Mouse (Mus musculus) right cerebral cortex, postnatal 25 days (tissue): ENCODE measurements at regions not wholly inside any gene's neighbourhood (a gene's known extent, or its start where the extent isn't known, plus 50 kb on each side); places are given as distances from the start of the nearest gene placed in this dataset.

ENCODE experiments used
- DNase-seq: peaks from one replicate; pipeline ENCODE4 v3.0.0; 2022

GRCm38 (mm10) chr3:102574320-102574719, 104.6 kb downstream of the Ngf start:
- DNase-seq = no peak

GRCm38 (mm10) chr3:102576896-102577295, 107.2 kb downstream of the Ngf start:
- no peak for DNase-seq

GRCm38 (mm10) chr3:102581830-102582229, 112.1 kb downstream of the Ngf start:
- no peak for DNase-seq

GRCm38 (mm10) chr3:102585136-102585535, 115.4 kb downstream of the Ngf start:
- no peak for DNase-seq

GRCm38 (mm10) chr3:102586221-102586620, 116.5 kb downstream of the Ngf start:
- DNase-seq = no peak

GRCm38 (mm10) chr3:102592041-102592440, 122.3 kb downstream of the Ngf start:
- DNase-seq = no peak

- no peak for DNase-seq
Measured at GRCm38 (mm10) chr3:102596944-102597551, 127.3 kb downstream of the Ngf start.

- DNase-seq = no peak
Measured at GRCm38 (mm10) chr3:102599061-102599460, 129.3 kb downstream of the Ngf start.

- DNase-seq = no peak
Measured at GRCm38 (mm10) chr3:102602766-102603165, 131.6 kb upstream of the Tspan2 start.

GRCm38 (mm10) chr3:102605284-102605683, 129.0 kb upstream of the Tspan2 start:
- no peak for DNase-seq

GRCm38 (mm10) chr3:102610970-102611369, 123.4 kb upstream of the Tspan2 start:
- no peak for DNase-seq

- no peak for DNase-seq
Measured at GRCm38 (mm10) chr3:102611398-102612366, 122.6 kb upstream of the Tspan2 start.

- DNase-seq = no peak
Measured at GRCm38 (mm10) chr3:102619666-102620377, 114.5 kb upstream of the Tspan2 start.

- DNase-seq = no peak
Measured at GRCm38 (mm10) chr3:102636076-102636475, 98.3 kb upstream of the Tspan2 start.

- DNase-seq = no peak
Measured at GRCm38 (mm10) chr3:102636674-102637073, 97.7 kb upstream of the Tspan2 start.

GRCm38 (mm10) chr3:102644276-102644940, 89.9 kb upstream of the Tspan2 start:
- no peak for DNase-seq

- no peak for DNase-seq
Measured at GRCm38 (mm10) chr3:102648450-102648849, 85.9 kb upstream of the Tspan2 start.

- no peak for DNase-seq
Measured at GRCm38 (mm10) chr3:102654962-102655361, 79.4 kb upstream of the Tspan2 start.

- no peak for DNase-seq
Measured at GRCm38 (mm10) chr3:102657116-102657515, 77.2 kb upstream of the Tspan2 start.

GRCm38 (mm10) chr3:102657531-102658060, 76.7 kb upstream of the Tspan2 start:
- DNase-seq = no peak

GRCm38 (mm10) chr3:102659352-102659751, 75.0 kb upstream of the Tspan2 start:
- no peak for DNase-seq

GRCm38 (mm10) chr3:102661296-102661695, 73.0 kb upstream of the Tspan2 start:
- DNase-seq = no peak

GRCm38 (mm10) chr3:102663711-102664110, 70.6 kb upstream of the Tspan2 start:
- DNase-seq = no peak
